Mouse (Mus musculus): ENCODE results near the gene Cfap77. TPM values are rescaled to one million over a fixed set of nuclear protein-coding genes. Genes with fewer than 3 reads are reported as not detected.

Cfap77 gene
- polyA plus RNA-seq, 1 experiment from 2014 or later = 0.38 TPM

GRCm38 (mm10) chr2:29065796-29066195 is 10.9 kb upstream of the Cfap77 start:
- ATAC-seq (replicated peaks; ENCODE audit: insufficient number of reproducible peaks, low FRiP score, low TSS enrichment, low read depth) (no peak), DNase-seq (ENCODE audit: low spot score) (no peak)
- peaks cover under 1% of the 10 kb centered on the region; the same call in 1 of the 2 replicates for H3K36me3 ChIP-seq (replicated peaks; ENCODE audit: control insufficient read depth, insufficient read depth, low read depth, low read length)
- H3K4me2 ChIP-seq (ENCODE audit: low read depth, low read length) = no peak overlapping the region
- 86% methylated on average over 6 of the region's 6 CpGs for WGBS
- H3K4me3 ChIP-seq (ENCODE audit: low read depth, low read length) = no peak overlapping the region
- no peak overlapping the region for H3K9ac ChIP-seq (replicated peaks; ENCODE audit: low read length)
- H3K9me3 ChIP-seq (replicated peaks; ENCODE audit: control insufficient read depth, low read length) = no peaks in the 10 kb centered on the region
- no peaks in the 10 kb centered on the region for H3K4me1 ChIP-seq (ENCODE audit: control insufficient read depth, insufficient read depth, low read length)
- H3K27ac ChIP-seq (replicated peaks; ENCODE audit: low read depth, low read length) = no peak overlapping the region
- no peaks in the 10 kb centered on the region for H3K27me3 ChIP-seq (ENCODE audit: control insufficient read depth, insufficient read depth, low read length)

GRCm38 (mm10) chr2:29060135-29060597 is 5.3 kb upstream of the Cfap77 start, which contains the start of gene Ttf1:
Gene Ttf1 (plus strand): TSS chr2:29060262.
- Histone ChIP-seq H3K4me2 (ENCODE audit: low read depth, low read length) (peak within 1 kb of the TSS; percentile 38), H3K4me3 (ENCODE audit: low read depth, low read length) (peak within 1 kb of the TSS; percentile 76), H3K4me1 (ENCODE audit: control insufficient read depth, insufficient read depth, low read length) (no peaks in the 10 kb centered on the region), H3K9ac (replicated peaks; ENCODE audit: low read length) (peak within 1 kb of the TSS; percentile 72), H3K36me3 (replicated peaks; ENCODE audit: control insufficient read depth, insufficient read depth, low read depth, low read length) (no peaks in the 10 kb centered on the region), H3K27ac (replicated peaks; ENCODE audit: low read depth, low read length) (peak within 1 kb of the TSS; percentile 75), H3K9me3 (replicated peaks; ENCODE audit: control insufficient read depth, low read length) (no peaks in the 10 kb centered on the region), H3K27me3 (ENCODE audit: control insufficient read depth, insufficient read depth, low read length) (no peaks in the 10 kb centered on the region; the same call in 1 of the 2 replicates)
- DNase-seq (ENCODE audit: low spot score) = peak; percentile 97
- WGBS = 0% methylated on average over 41 of the region's 41 CpGs
- peak; percentile 95 for ATAC-seq (replicated peaks; ENCODE audit: insufficient number of reproducible peaks, low FRiP score, low TSS enrichment, low read depth)

- DNase-seq (ENCODE audit: low spot score) = no peak
- Histone ChIP-seq H3K9ac (replicated peaks; ENCODE audit: low read length) (peak overlapping the region; percentile 54), H3K9me3 (replicated peaks; ENCODE audit: control insufficient read depth, low read length) (no peaks in the 10 kb centered on the region), H3K27ac (replicated peaks; ENCODE audit: low read depth, low read length) (no peak overlapping the region), H3K27me3 (ENCODE audit: control insufficient read depth, insufficient read depth, low read length) (peaks cover 8% of the 10 kb centered on the region), H3K4me1 (ENCODE audit: control insufficient read depth, insufficient read depth, low read length) (no peaks in the 10 kb centered on the region), H3K4me3 (ENCODE audit: low read depth, low read length) (peak overlapping the region; percentile 33), H3K36me3 (replicated peaks; ENCODE audit: control insufficient read depth, insufficient read depth, low read depth, low read length) (no peaks in the 10 kb centered on the region), H3K4me2 (ENCODE audit: low read depth, low read length) (peak overlapping the region; percentile 77)
- WGBS = under 1% methylated on average over 30 of the region's 30 CpGs
- ATAC-seq (replicated peaks; ENCODE audit: insufficient number of reproducible peaks, low FRiP score, low TSS enrichment, low read depth) = 0 out of 2 replicates have a peak, but pooled peaks have one; percentile 30
Observed at GRCm38 (mm10) chr2:29054545-29054935, 326 bp downstream of the Cfap77 start.

- H3K36me3 ChIP-seq (replicated peaks; ENCODE audit: control insufficient read depth, insufficient read depth, low read depth, low read length) = no peaks in the 10 kb centered on the region
- H3K27me3 ChIP-seq (ENCODE audit: control insufficient read depth, insufficient read depth, low read length) = peaks cover 8% of the 10 kb centered on the region
- DNase-seq (ENCODE audit: low spot score) (peak; percentile 85), ATAC-seq (replicated peaks; ENCODE audit: insufficient number of reproducible peaks, low FRiP score, low TSS enrichment, low read depth) (0 out of 2 replicates have a peak, but pooled peaks have one; percentile 36)
- no peaks in the 10 kb centered on the region for H3K9me3 ChIP-seq (replicated peaks; ENCODE audit: control insufficient read depth, low read length)
- H3K9ac ChIP-seq (replicated peaks; ENCODE audit: low read length) = no peak overlapping the region
- peak overlapping the region; percentile 33 for H3K4me3 ChIP-seq (ENCODE audit: low read depth, low read length)
- peak overlapping the region; percentile 77; the same call in 1 of the 2 replicates for H3K4me2 ChIP-seq (ENCODE audit: low read depth, low read length)
- H3K27ac ChIP-seq (replicated peaks; ENCODE audit: low read depth, low read length) = no peak overlapping the region
- no peaks in the 10 kb centered on the region for H3K4me1 ChIP-seq (ENCODE audit: control insufficient read depth, insufficient read depth, low read length)
- WGBS = 2% methylated on average over 20 of the region's 20 CpGs
Observed at GRCm38 (mm10) chr2:29053802-29054544, 893 bp downstream of the Cfap77 start.

- H3K9me3 ChIP-seq (replicated peaks; ENCODE audit: control insufficient read depth, low read length) = no peaks in the 10 kb centered on the region
- no peak overlapping the region for H3K4me2 ChIP-seq (ENCODE audit: low read depth, low read length)
- H3K4me1 ChIP-seq (ENCODE audit: control insufficient read depth, insufficient read depth, low read length) = no peaks in the 10 kb centered on the region
- peaks cover 8% of the 10 kb centered on the region for H3K27me3 ChIP-seq (ENCODE audit: control insufficient read depth, insufficient read depth, low read length)
- no peak overlapping the region for H3K27ac ChIP-seq (replicated peaks; ENCODE audit: low read depth, low read length)
- ATAC-seq (replicated peaks; ENCODE audit: insufficient number of reproducible peaks, low FRiP score, low TSS enrichment, low read depth) (no peak), DNase-seq (ENCODE audit: low spot score) (peak; percentile 84)
- H3K9ac ChIP-seq (replicated peaks; ENCODE audit: low read length) = no peak overlapping the region
- H3K36me3 ChIP-seq (replicated peaks; ENCODE audit: control insufficient read depth, insufficient read depth, low read depth, low read length) = no peaks in the 10 kb centered on the region
- whole genome bisulfite sequencing = 34% methylated on average over 4 of the region's 4 CpGs
- H3K4me3 ChIP-seq (ENCODE audit: low read depth, low read length) = no peak overlapping the region
Observed at GRCm38 (mm10) chr2:29052943-29053454, 1.9 kb downstream of the Cfap77 start.

- Histone ChIP-seq H3K9ac (replicated peaks; ENCODE audit: low read length) (no peak overlapping the region), H3K36me3 (replicated peaks; ENCODE audit: control insufficient read depth, insufficient read depth, low read depth, low read length) (no peaks in the 10 kb centered on the region), H3K9me3 (replicated peaks; ENCODE audit: control insufficient read depth, low read length) (no peaks in the 10 kb centered on the region), H3K4me2 (ENCODE audit: low read depth, low read length) (no peak overlapping the region), H3K4me3 (ENCODE audit: low read depth, low read length) (no peak overlapping the region), H3K27ac (replicated peaks; ENCODE audit: low read depth, low read length) (no peak overlapping the region), H3K4me1 (ENCODE audit: control insufficient read depth, insufficient read depth, low read length) (no peaks in the 10 kb centered on the region), H3K27me3 (ENCODE audit: control insufficient read depth, insufficient read depth, low read length) (peaks cover 8% of the 10 kb centered on the region)
- 51% methylated on average over 5 of the region's 5 CpGs for WGBS
- ATAC-seq (replicated peaks; ENCODE audit: insufficient number of reproducible peaks, low FRiP score, low TSS enrichment, low read depth) = no peak
- no peak for DNase-seq (ENCODE audit: low spot score)
Observed at GRCm38 (mm10) chr2:29051932-29052331, 2.9 kb downstream of the Cfap77 start.

GRCm38 (mm10) chr2:29046151-29046550 is 8.7 kb downstream of the Cfap77 start:
- Histone ChIP-seq H3K9me3 (replicated peaks; ENCODE audit: control insufficient read depth, low read length) (no peaks in the 10 kb centered on the region), H3K4me1 (ENCODE audit: control insufficient read depth, insufficient read depth, low read length) (no peaks in the 10 kb centered on the region), H3K4me3 (ENCODE audit: low read depth, low read length) (no peak overlapping the region), H3K27me3 (ENCODE audit: control insufficient read depth, insufficient read depth, low read length) (peaks cover 16% of the 10 kb centered on the region), H3K4me2 (ENCODE audit: low read depth, low read length) (no peak overlapping the region), H3K27ac (replicated peaks; ENCODE audit: low read depth, low read length) (no peak overlapping the region), H3K36me3 (replicated peaks; ENCODE audit: control insufficient read depth, insufficient read depth, low read depth, low read length) (no peaks in the 10 kb centered on the region), H3K9ac (replicated peaks; ENCODE audit: low read length) (no peak overlapping the region)
- ATAC-seq (replicated peaks; ENCODE audit: insufficient number of reproducible peaks, low FRiP score, low TSS enrichment, low read depth) = no peak
- DNase-seq (ENCODE audit: low spot score) = no peak
- WGBS = 23% methylated on average over 16 of the region's 16 CpGs

GRCm38 (mm10) chr2:29042124-29042523 is 12.7 kb downstream of the Cfap77 start:
- ATAC-seq (replicated peaks; ENCODE audit: insufficient number of reproducible peaks, low FRiP score, low TSS enrichment, low read depth) (no peak), DNase-seq (ENCODE audit: low spot score) (no peak)
- Histone ChIP-seq H3K4me2 (ENCODE audit: low read depth, low read length) (no peak overlapping the region), H3K36me3 (replicated peaks; ENCODE audit: control insufficient read depth, insufficient read depth, low read depth, low read length) (no peaks in the 10 kb centered on the region), H3K9ac (replicated peaks; ENCODE audit: low read length) (no peak overlapping the region), H3K27me3 (ENCODE audit: control insufficient read depth, insufficient read depth, low read length) (peaks cover 33% of the 10 kb centered on the region), H3K4me1 (ENCODE audit: control insufficient read depth, insufficient read depth, low read length) (no peaks in the 10 kb centered on the region), H3K9me3 (replicated peaks; ENCODE audit: control insufficient read depth, low read length) (no peaks in the 10 kb centered on the region), H3K4me3 (ENCODE audit: low read depth, low read length) (no peak overlapping the region), H3K27ac (replicated peaks; ENCODE audit: low read depth, low read length) (no peak overlapping the region)
- whole genome bisulfite sequencing = 84% methylated on average over 5 of the region's 5 CpGs
